Mouse (Mus musculus): ENCODE data around the gene Havcr1. TPM values are rescaled to one million over a fixed set of nuclear protein-coding genes. Genes with fewer than 3 reads are reported as not detected.

Havcr1 gene
- polyA plus RNA-seq, 1 experiment: not detected

DNA sequence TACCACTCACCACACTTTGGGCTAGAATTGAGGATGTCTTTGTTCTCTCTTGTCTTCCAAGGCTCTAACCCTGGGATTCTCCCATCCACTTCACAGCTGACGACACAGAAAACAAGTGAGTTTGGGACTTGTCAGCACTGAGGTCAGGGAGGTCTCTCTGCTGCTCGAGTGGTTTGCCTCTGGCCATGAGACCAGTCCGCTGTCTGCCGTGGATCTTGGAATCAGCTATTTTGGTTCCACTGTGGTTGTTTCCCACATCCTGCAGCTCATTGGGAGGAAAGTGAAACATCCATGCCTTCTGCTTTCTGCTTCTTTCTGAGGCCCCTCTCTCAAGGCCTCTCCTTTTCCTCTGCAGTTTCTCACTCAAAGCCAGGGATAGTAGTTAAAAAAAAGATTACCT, 85.0 kb downstream of the Havcr1 start:
- DNase-seq (ENCODE audit: low read depth): no peak

Other genes starting within 250 kb of the Havcr1 start
- not detected in 2 replicates for gene Gm12169, start 210.9 kb upstream of the Havcr1 start, polyA plus RNA-seq (2012; rRNA removed)
- not detected in 2 replicates for gene BC053393, start 163.5 kb upstream of the Havcr1 start, polyA plus RNA-seq (2012; rRNA removed)
- gene Dppa1, start 105.8 kb upstream of the Havcr1 start, polyA plus RNA-seq (2012; rRNA removed): not detected in 2 replicates
- gene Timd2, start 28.0 kb upstream of the Havcr1 start, polyA plus RNA-seq (2012; rRNA removed): 0.28 and 0.79 TPM in 2 replicates
- 0.93 and 1.1 TPM in 2 replicates for gene Timd4, start 75.7 kb downstream of the Havcr1 start, polyA plus RNA-seq (2012; rRNA removed)